Mouse (Mus musculus) kidney, adult 2 months (tissue): ENCODE results near the gene Rpl36. TPM values are rescaled to one million over a fixed set of nuclear protein-coding genes. Genes with fewer than 3 reads are reported as not detected.
"Not testable (repeated sequence)": the region's sequence is repeated elsewhere in the genome, so short reads cannot be mapped to it uniquely, and the experiment has no call there.

Experiments
- DNase-seq: peaks from one replicate; pipeline ENCODE4 v3.0.0; 2021
- H3K27ac ChIP-seq: fragments of 200-500 bp; 2 replicates; pipeline ENCODE4 v1.5.1; 2012; ENCODE audit warnings: low read depth, low read length, control low read depth, inconsistent platforms; ENCODE audit not compliant: insufficient read depth
- H3K27me3 ChIP-seq: fragments of 200-500 bp; replicated peaks from 2 replicates; pipeline ENCODE4 v1.6.1; 2012; ENCODE audit warnings: mild to moderate bottlenecking, moderate library complexity, low read length, inconsistent platforms; ENCODE audit not compliant: control insufficient read depth, insufficient read depth
- H3K36me3 ChIP-seq: fragments of 200-500 bp; 2 replicates; pipeline ENCODE4 v1.6.1; 2012; ENCODE audit warnings: mild to moderate bottlenecking, moderate library complexity, low read length, inconsistent platforms; ENCODE audit not compliant: control insufficient read depth, insufficient read depth
- H3K4me1 ChIP-seq: fragments of 200-500 bp; 2 replicates; pipeline ENCODE4 v1.6.1; 2011; ENCODE audit warnings: low read length; ENCODE audit not compliant: control insufficient read depth, insufficient read depth
- H3K4me3 ChIP-seq: fragments of 200-500 bp; 2 replicates; pipeline ENCODE4 v1.5.1; 2011; ENCODE audit warnings: mild to moderate bottlenecking, low read depth, low read length, control low read depth; ENCODE audit not compliant: insufficient read depth
- CTCF ChIP-seq: fragments of 200-500 bp; conservative IDR thresholded peaks from 2 replicates; pipeline ENCODE4 v1.5.1; 2011; ENCODE audit warnings: low read depth, mild to moderate bottlenecking, control low read depth, low read length, moderate library complexity, mixed read lengths; ENCODE audit not compliant: insufficient read depth, insufficient read length
- POLR2A ChIP-seq: fragments of 200-500 bp; IDR thresholded peaks from one replicate; pipeline ENCODE4 v1.6.1; 2011; ENCODE audit warnings: low read depth, low read length, control low read depth
- WGBS: fragments of 180-500 bp; shearing (Covaris S2); methylation state at CpG from one replicate; pipeline ENCODE4 v1.1.7; 2018; 5-methylcytosine and 5-hydroxymethylcytosine counted together
- polyA plus RNA-seq: library from polyadenylated mRNA; depleted of rRNA; stranded (reverse); fragments of >200 nt; gene quantifications from 2 replicates; pipeline ENCODE4 v1.2.3, GENCODE M21; 2012

Rpl36 gene
- polyA plus RNA-seq, 1 experiment = 1,975 TPM

DNA sequence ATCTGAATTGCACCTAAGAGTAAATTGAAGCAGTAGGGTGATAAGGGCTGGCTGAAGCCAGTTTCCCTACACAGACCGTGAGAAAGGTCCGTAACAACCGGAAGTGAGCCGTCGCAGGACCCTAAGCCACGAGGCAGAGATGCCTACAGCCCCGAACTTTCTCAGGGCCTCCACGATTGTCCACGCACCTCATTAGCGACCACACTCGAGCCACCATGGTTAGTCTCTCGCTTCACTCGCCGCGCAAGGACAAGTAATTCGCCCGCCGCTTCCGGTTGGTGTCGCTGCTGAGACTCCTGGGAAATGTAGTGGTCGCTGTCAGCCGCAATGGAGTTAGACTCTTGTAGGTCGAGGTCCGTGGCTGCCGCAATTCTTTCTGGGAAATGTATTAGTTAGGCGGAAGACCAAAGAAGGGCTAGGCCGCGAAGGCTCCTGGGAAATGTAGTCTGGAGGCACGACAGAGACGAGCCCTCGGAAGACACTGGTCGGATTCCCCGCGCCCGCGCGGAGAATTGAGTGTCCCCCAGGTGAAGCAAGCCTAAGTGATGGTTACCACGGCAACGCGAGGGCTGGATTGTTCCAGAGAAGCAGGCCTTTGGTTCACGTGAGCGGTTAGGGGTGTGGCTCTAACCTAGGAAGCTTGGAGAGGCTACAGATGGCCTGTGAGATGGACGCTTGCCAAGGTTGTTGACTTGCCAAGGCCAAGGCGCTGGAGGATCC, 3.6 kb upstream of the Rpl36 start, which contains the start of gene 2410015M20Rik:
Gene 2410015M20Rik, minus strand, starts transcription at position 320 of the 720 bp plus-strand sequence.
- Histone ChIP-seq H3K4me1 (peaks cover 15% of the 10 kb centered on the region; the same call in 1 of the 2 replicates), H3K27ac (peak within 1 kb of the TSS; percentile 93), H3K36me3 (peaks cover 1% of the 10 kb centered on the region; the same call in 1 of the 2 replicates), H3K27me3 (no peaks in the 10 kb centered on the region), H3K4me3 (peak within 1 kb of the TSS; percentile 94)
- WGBS = under 1% methylated on average over 44 of the region's 44 CpGs
- peak; percentile 74 for TF ChIP-seq POLR2A
- peak; percentile 54 for TF ChIP-seq CTCF
- DNase-seq = peak; percentile 99

DNA sequence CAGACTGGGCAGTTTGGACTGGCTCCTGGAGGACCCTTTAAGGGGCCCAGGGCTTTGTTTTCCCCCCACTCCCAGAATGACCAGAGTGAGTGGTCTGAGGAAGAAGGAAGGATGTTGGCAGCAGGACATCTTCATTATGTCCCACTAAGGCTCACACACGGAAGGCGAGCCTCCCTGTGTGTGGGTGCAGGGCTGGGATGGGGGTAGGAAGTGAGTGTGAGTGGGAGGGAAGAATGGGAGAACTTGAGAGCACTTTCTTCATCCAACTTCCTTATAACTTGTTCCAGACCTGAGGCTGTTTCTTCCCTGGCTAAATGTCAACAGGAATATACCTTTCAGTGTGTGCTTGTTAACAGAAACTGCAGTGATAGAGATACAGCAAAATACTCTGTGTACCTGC, 1.9 kb upstream of the Rpl36 start:
- WGBS = 70% methylated on average over 2 of the region's 2 CpGs

DNA sequence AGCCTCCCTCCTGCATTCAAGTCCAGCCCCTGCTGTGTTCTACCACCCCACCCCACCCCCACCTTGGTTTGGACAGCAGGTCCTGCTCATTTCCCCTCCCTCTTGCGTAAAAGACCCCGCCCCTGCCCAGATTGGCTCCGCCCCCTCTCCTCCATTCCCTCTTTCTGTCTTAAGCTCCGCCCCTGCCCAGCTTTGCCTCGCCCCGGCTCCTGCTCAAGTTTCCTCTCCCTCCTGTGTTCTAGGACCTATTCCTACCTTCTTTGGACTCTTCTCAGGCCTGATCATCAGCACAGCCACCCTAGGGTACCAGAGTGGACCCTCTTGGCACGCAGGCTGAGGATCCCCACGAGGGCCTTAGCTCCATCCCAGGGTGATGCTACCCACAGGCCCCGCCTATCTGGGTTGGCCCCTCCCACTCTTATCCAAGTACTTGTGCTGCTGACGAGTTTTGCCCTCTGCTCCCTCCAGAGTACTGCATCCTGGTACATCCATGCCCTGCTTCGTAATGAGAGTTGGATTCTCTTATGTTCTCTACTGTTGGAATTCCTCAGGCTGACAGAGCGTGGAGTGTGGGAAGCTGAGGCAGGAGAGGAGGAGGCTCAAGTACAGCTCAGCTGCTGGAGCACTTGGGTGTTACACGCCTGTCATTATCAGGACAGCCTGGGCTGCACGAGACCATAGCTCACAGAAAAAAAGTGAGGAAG, 1.2 kb upstream of the Rpl36 start:
- Histone ChIP-seq H3K27ac (no peak overlapping the region), H3K27me3 (no peaks in the 10 kb centered on the region), H3K36me3 (no peaks in the 10 kb centered on the region), H3K4me3 (no peak overlapping the region), H3K4me1 (peaks cover 15% of the 10 kb centered on the region; the same call in 1 of the 2 replicates)
- peak; percentile 50 for DNase-seq
- TF ChIP-seq CTCF = no peak
- TF ChIP-seq POLR2A = no peak
- WGBS = 26% methylated on average over 14 of the region's 14 CpGs

More for the DNA sequence above, 1.9 kb upstream of the Rpl36 start:
- Histone ChIP-seq H3K36me3 (peaks cover 1% of the 10 kb centered on the region; the same call in 1 of the 2 replicates), H3K4me3 (no peak overlapping the region), H3K27me3 (no peaks in the 10 kb centered on the region), H3K4me1 (peaks cover 15% of the 10 kb centered on the region; the same call in 1 of the 2 replicates), H3K27ac (no peak overlapping the region)
- no peak for TF ChIP-seq CTCF
- no peak for DNase-seq

DNA sequence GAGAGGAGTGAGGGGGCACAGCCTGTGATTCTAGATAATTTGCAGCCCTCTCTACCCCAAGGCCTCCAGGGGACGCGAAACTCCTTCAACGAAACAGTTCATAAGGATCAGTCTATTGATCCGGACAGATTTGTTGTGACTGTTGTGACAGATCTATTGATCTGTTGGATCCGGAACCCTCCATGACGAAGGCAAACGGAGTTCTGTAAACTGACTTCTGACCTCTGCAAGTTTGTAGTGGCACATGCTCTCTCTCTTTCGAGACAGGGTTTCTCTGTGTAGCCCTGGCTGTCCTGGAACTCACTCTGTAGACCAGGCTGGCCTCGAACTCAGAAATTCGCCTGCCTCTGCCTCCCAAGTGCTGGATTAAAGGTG, 664 bp upstream of the Rpl36 start:
- not testable (repeated sequence) for H3K27ac ChIP-seq, H3K27me3 ChIP-seq, H3K4me3 ChIP-seq, DNase-seq, H3K36me3 ChIP-seq
- WGBS = 83% methylated on average over 10 of the region's 10 CpGs
- peaks cover 15% of the 10 kb centered on the region; the same call in 1 of the 2 replicates for H3K4me1 ChIP-seq

DNA sequence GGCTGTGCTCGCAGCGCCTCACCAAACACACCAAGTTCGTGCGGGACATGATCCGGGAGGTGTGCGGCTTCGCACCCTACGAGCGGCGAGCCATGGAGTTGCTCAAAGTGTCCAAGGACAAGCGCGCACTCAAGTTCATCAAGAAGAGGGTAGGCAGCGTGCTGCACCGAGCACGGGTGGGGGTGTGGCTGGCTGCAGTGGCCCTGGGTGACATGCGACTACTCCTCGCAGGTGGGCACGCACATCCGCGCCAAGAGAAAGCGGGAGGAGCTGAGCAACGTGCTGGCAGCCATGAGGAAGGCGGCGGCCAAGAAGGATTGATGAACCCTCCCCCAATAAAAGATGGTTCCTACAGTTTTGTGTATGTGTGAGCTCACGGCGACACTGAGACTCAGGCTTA, 677 bp downstream of the Rpl36 start:
- Histone ChIP-seq H3K4me1 (peaks cover 11% of the 10 kb centered on the region; the same call in 1 of the 2 replicates), H3K27ac (peak overlapping the region; percentile 86; the same call in 1 of the 2 replicates), H3K4me3 (peak overlapping the region; percentile 61)
- WGBS = under 1% methylated on average over 26 of the region's 26 CpGs
- not testable (repeated sequence) for DNase-seq, H3K36me3 ChIP-seq, H3K27me3 ChIP-seq

DNA sequence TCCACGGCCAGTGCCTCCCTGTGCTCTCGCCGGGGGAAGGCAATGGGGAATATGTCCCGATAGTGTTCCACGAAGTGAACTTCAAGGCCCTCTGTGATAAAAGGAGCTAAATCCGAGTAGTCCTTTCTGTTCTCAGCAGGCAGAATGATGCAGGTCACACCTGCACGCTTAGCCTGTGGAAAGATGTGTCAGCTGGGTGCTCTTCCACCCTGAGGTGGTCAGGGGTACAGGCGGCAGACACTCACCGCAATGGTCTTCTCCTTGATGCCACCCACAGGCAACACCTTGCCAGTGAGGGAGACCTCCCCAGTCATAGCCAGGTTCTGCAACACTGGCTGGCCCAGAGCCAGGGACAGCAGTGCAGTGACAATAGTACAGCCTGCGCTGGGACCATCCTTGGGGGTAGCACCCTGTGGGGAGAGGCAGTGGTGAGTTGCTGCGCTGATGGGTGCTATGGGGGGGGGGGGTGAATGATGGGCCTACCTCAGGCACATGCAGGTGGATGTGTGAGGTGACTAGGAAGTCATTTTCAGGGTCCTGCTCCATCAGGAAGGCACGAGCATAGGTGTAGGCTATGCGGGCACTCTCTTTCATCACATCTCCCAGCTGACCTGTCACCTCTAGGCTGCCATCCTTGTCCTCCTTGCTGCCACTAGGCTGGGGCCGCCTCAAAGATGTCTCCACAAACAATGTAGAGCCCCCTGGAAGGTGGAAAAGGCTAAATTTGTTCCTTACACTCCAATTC, 1.3 kb downstream of the Rpl36 start:
- no peak overlapping the region for H3K27ac ChIP-seq
- 18% methylated on average over 14 of the region's 14 CpGs for WGBS

DNA sequence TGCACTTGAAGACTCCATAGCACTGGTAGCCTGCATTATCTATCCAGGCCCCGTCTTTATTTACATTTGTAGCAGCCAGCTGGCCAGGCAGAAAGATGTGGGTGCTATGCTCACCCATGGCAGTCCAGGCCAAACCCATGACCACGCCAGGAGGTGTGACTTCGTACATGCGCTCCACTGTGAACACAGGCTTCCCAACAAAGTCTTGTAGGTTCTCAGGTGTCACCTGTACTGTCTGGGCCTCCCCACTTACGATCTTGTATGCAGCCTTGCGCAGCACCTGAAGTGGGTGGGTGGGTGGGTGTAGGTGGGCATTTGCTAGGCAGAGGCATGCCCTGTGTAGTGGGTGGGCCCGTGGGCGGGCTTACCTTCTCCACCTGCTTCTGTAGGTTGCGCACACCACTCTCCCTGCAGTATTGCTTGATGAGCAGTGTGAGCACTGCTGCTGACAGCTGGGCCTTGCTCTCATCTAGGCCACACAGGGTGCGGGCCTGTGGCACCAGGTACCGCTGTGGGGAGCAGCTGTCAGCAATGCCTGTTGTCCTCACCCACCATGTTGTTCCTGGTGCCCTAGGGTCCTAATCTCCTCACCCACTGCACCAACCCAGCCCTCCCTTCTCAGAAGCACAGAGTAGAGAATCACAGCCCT, 2.0 kb downstream of the Rpl36 start:
- WGBS = 74% methylated on average over 11 of the region's 11 CpGs
- Histone ChIP-seq H3K4me1 (peaks cover 11% of the 10 kb centered on the region; the same call in 1 of the 2 replicates), H3K27me3 (no peaks in the 10 kb centered on the region), H3K27ac (no peak overlapping the region), H3K36me3 (no peaks in the 10 kb centered on the region), H3K4me3 (no peak overlapping the region)
- TF ChIP-seq CTCF (no peak), POLR2A (no peak)
- DNase-seq = no peak

More for the DNA sequence above, 1.3 kb downstream of the Rpl36 start:
- H3K27me3 ChIP-seq = no peaks in the 10 kb centered on the region
- DNase-seq = no peak
- peaks cover 11% of the 10 kb centered on the region; the same call in 1 of the 2 replicates for H3K4me1 ChIP-seq
- H3K36me3 ChIP-seq = no peaks in the 10 kb centered on the region
- TF ChIP-seq CTCF = 0 out of 2 replicates have a peak, but pooled peaks have one; percentile 7
- TF ChIP-seq POLR2A = no peak
- H3K4me3 ChIP-seq = peak overlapping the region; percentile 61
